Mouse (Mus musculus) forebrain, embryonic 15.5 days (tissue): Measurements from ENCODE around the gene C530008M17Rik. TPM values are rescaled to one million over a fixed set of nuclear protein-coding genes. Genes with fewer than 3 reads are reported as not detected.

Experiments used
- ATAC-seq: fragments of 200-750 bp; cut with Nextera tagmentation; replicated peaks from 2 replicates; pipeline ENCODE4 v1.8.0; 2017; ENCODE audit warnings: mild to moderate bottlenecking, moderate TSS enrichment, moderate library complexity
- H3K27ac ChIP-seq: fragments of 300-500 bp; sonication (generic); replicated peaks from 2 replicates; pipeline ENCODE4 v1.5.1; 2015; ENCODE audit warnings: mild to moderate bottlenecking, inconsistent platforms
- H3K27me3 ChIP-seq: fragments of 300-500 bp; sonication (generic); 2 replicates; pipeline ENCODE4 v1.6.1; 2015; ENCODE audit warnings: inconsistent platforms
- H3K36me3 ChIP-seq: fragments of 300-500 bp; sonication (generic); 2 replicates; pipeline ENCODE4 v1.6.1; 2015; ENCODE audit warnings: mild to moderate bottlenecking, inconsistent platforms
- H3K4me1 ChIP-seq: fragments of 300-500 bp; sonication (generic); 2 replicates; pipeline ENCODE4 v1.6.1; 2015; ENCODE audit warnings: inconsistent platforms
- H3K4me2 ChIP-seq: fragments of 300-500 bp; sonication (generic); replicated peaks from 2 replicates; pipeline ENCODE4 v1.6.1; 2015; ENCODE audit warnings: mild to moderate bottlenecking, inconsistent platforms
- H3K4me3 ChIP-seq: fragments of 300-500 bp; sonication (generic); 2 replicates; pipeline ENCODE4 v1.5.1; 2015; ENCODE audit warnings: mild to moderate bottlenecking, inconsistent platforms
- H3K9ac ChIP-seq: fragments of 300-500 bp; sonication (generic); replicated peaks from 2 replicates; pipeline ENCODE4 v1.6.1; 2015; ENCODE audit warnings: mild to moderate bottlenecking, inconsistent platforms
- H3K9me3 ChIP-seq: fragments of 300-500 bp; sonication (generic); 2 replicates; pipeline ENCODE4 v1.6.1; 2016; ENCODE audit warnings: inconsistent platforms
- WGBS: fragments of 180-500 bp; shearing (Covaris S2); methylation state at CpG from one replicate; pipeline ENCODE4 v1.1.7; 2015; ENCODE audit warnings: mixed read lengths; 5-methylcytosine and 5-hydroxymethylcytosine counted together
- polyA plus RNA-seq: library from polyadenylated mRNA; unstranded; fragments of >200 nt; fragmentation: Nextera tagmentation; extraction: Ambion mirVana; gene quantifications from 2 replicates; pipeline ENCODE4 v1.2.1, GENCODE M21; 2015

The C530008M17Rik gene
- polyA plus RNA-seq, 1 experiment from 2014 or later = 84.9 TPM

- Histone ChIP-seq H3K4me1 (peaks cover 18% of the 10 kb centered on the region), H3K36me3 (no peaks in the 10 kb centered on the region), H3K9me3 (no peaks in the 10 kb centered on the region), H3K4me2 (no peak overlapping the region), H3K27ac (no peak overlapping the region), H3K9ac (no peak overlapping the region), H3K4me3 (no peak overlapping the region), H3K27me3 (no peaks in the 10 kb centered on the region)
- no peak for ATAC-seq
- WGBS = 64% methylated on average over 5 of the region's 5 CpGs
Observed at GRCm38 (mm10) chr5:76668118-76668517, 11.8 kb downstream of the C530008M17Rik start.

GRCm38 (mm10) chr5:76668547-76668946 lies 12.2 kb downstream of the C530008M17Rik start:
- 79% methylated on average over 5 of the region's 5 CpGs for WGBS
- no peak for ATAC-seq
- H3K27ac ChIP-seq = no peak overlapping the region

GRCm38 (mm10) chr5:76670183-76670582 lies 13.9 kb downstream of the C530008M17Rik start:
- Histone ChIP-seq H3K4me1 (peaks cover 12% of the 10 kb centered on the region), H3K27ac (peak overlapping the region; percentile 35; the same call in 1 of the 2 replicates), H3K4me2 (no peak overlapping the region), H3K27me3 (no peaks in the 10 kb centered on the region), H3K9ac (no peak overlapping the region), H3K4me3 (no peak overlapping the region), H3K36me3 (no peaks in the 10 kb centered on the region), H3K9me3 (no peaks in the 10 kb centered on the region)
- ATAC-seq = peak; percentile 51; the same call in 1 of the 2 replicates
- 79% methylated on average over 10 of the region's 10 CpGs for WGBS

More at GRCm38 (mm10) chr5:76668547-76668946, 12.2 kb downstream of the C530008M17Rik start:
- H3K4me1 ChIP-seq = peaks cover 18% of the 10 kb centered on the region
- no peaks in the 10 kb centered on the region for H3K36me3 ChIP-seq
- H3K9ac ChIP-seq = no peak overlapping the region
- no peak overlapping the region for H3K4me3 ChIP-seq
- H3K4me2 ChIP-seq = no peak overlapping the region
- H3K9me3 ChIP-seq = no peaks in the 10 kb centered on the region
- H3K27me3 ChIP-seq = no peaks in the 10 kb centered on the region

- H3K27me3 ChIP-seq = no peaks in the 10 kb centered on the region
- H3K36me3 ChIP-seq = 0 out of 2 replicates have a peak, but pooled peaks cover 2% of the 10 kb centered on the region
- ATAC-seq = no peak
- no peaks in the 10 kb centered on the region for H3K9me3 ChIP-seq
- H3K4me1 ChIP-seq = no peaks in the 10 kb centered on the region
- H3K9ac ChIP-seq = no peak overlapping the region
- H3K27ac ChIP-seq = no peak overlapping the region
- H3K4me3 ChIP-seq = no peak overlapping the region
- WGBS = 94% methylated on average over 5 of the region's 5 CpGs
- H3K4me2 ChIP-seq = no peak overlapping the region
Observed at GRCm38 (mm10) chr5:76674022-76674653, 17.8 kb downstream of the C530008M17Rik start.

- H3K9ac ChIP-seq = no peak overlapping the region
- no peak overlapping the region for H3K4me3 ChIP-seq
- 90% methylated on average over 4 of the region's 4 CpGs for whole genome bisulfite sequencing
- no peaks in the 10 kb centered on the region for H3K9me3 ChIP-seq
- H3K36me3 ChIP-seq = 0 out of 2 replicates have a peak, but pooled peaks cover 2% of the 10 kb centered on the region
- H3K4me1 ChIP-seq = no peaks in the 10 kb centered on the region
- no peak overlapping the region for H3K4me2 ChIP-seq
- no peak for ATAC-seq
- no peaks in the 10 kb centered on the region for H3K27me3 ChIP-seq
- H3K27ac ChIP-seq = no peak overlapping the region
Observed at GRCm38 (mm10) chr5:76675369-76675768, 19.1 kb downstream of the C530008M17Rik start.

GRCm38 (mm10) chr5:76680959-76681358 lies 24.6 kb downstream of the C530008M17Rik start:
- Histone ChIP-seq H3K4me2 (no peak overlapping the region), H3K36me3 (0 out of 2 replicates have a peak, but pooled peaks cover 2% of the 10 kb centered on the region), H3K4me3 (no peak overlapping the region), H3K9ac (no peak overlapping the region), H3K27ac (no peak overlapping the region), H3K27me3 (no peaks in the 10 kb centered on the region), H3K4me1 (peaks cover 17% of the 10 kb centered on the region), H3K9me3 (peaks cover 3% of the 10 kb centered on the region; the same call in 1 of the 2 replicates)
- WGBS = 81% methylated on average over 3 of the region's 3 CpGs
- no peak for ATAC-seq

GRCm38 (mm10) chr5:76681895-76682656 lies 25.8 kb downstream of the C530008M17Rik start:
- 0 out of 2 replicates have a peak, but pooled peaks have one; percentile 47 for ATAC-seq
- Histone ChIP-seq H3K27ac (0 out of 2 replicates have a peak overlapping the region, but pooled peaks have one; percentile 1), H3K9me3 (peaks cover 3% of the 10 kb centered on the region; the same call in 1 of the 2 replicates), H3K4me3 (no peak overlapping the region), H3K4me1 (peaks cover 17% of the 10 kb centered on the region), H3K36me3 (0 out of 2 replicates have a peak, but pooled peaks cover 2% of the 10 kb centered on the region), H3K4me2 (no peak overlapping the region), H3K27me3 (no peaks in the 10 kb centered on the region), H3K9ac (no peak overlapping the region)
- 68% methylated on average over 4 of the region's 4 CpGs for WGBS

GRCm38 (mm10) chr5:76683455-76683854 lies 27.1 kb downstream of the C530008M17Rik start:
- 59% methylated on average over 5 of the region's 5 CpGs for WGBS
- no peak overlapping the region for H3K4me2 ChIP-seq

GRCm38 (mm10) chr5:76684658-76685605 lies 28.6 kb downstream of the C530008M17Rik start:
- Histone ChIP-seq H3K4me2 (no peak overlapping the region), H3K4me1 (peaks cover 17% of the 10 kb centered on the region), H3K27ac (no peak overlapping the region), H3K9ac (no peak overlapping the region), H3K9me3 (peaks cover 3% of the 10 kb centered on the region; the same call in 1 of the 2 replicates), H3K4me3 (no peak overlapping the region), H3K36me3 (peaks cover 7% of the 10 kb centered on the region; the same call in 1 of the 2 replicates), H3K27me3 (no peaks in the 10 kb centered on the region)
- 93% methylated on average over 15 of the region's 15 CpGs for WGBS
- ATAC-seq = no peak

More at GRCm38 (mm10) chr5:76683455-76683854, 27.1 kb downstream of the C530008M17Rik start:
- Histone ChIP-seq H3K4me3 (no peak overlapping the region), H3K9me3 (peaks cover 3% of the 10 kb centered on the region; the same call in 1 of the 2 replicates), H3K9ac (no peak overlapping the region), H3K27ac (peak overlapping the region; percentile 62), H3K27me3 (no peaks in the 10 kb centered on the region), H3K36me3 (peaks cover 7% of the 10 kb centered on the region; the same call in 1 of the 2 replicates), H3K4me1 (peaks cover 17% of the 10 kb centered on the region)
- no peak for ATAC-seq

GRCm38 (mm10) chr5:76687961-76688600 lies 31.8 kb downstream of the C530008M17Rik start:
- H3K27me3 ChIP-seq = no peaks in the 10 kb centered on the region
- H3K4me3 ChIP-seq = no peak overlapping the region
- no peak overlapping the region for H3K27ac ChIP-seq
- H3K4me2 ChIP-seq = no peak overlapping the region
- H3K9ac ChIP-seq = no peak overlapping the region
- no peak for ATAC-seq
- H3K4me1 ChIP-seq = peaks cover 8% of the 10 kb centered on the region
- H3K9me3 ChIP-seq = no peaks in the 10 kb centered on the region
- peaks cover 7% of the 10 kb centered on the region; the same call in 1 of the 2 replicates for H3K36me3 ChIP-seq
- 90% methylated on average over 10 of the region's 10 CpGs for WGBS

GRCm38 (mm10) chr5:76688643-76689042 lies 32.3 kb downstream of the C530008M17Rik start:
- Histone ChIP-seq H3K27ac (no peak overlapping the region), H3K4me3 (no peak overlapping the region), H3K27me3 (no peaks in the 10 kb centered on the region), H3K4me1 (peaks cover 2% of the 10 kb centered on the region), H3K9ac (no peak overlapping the region), H3K9me3 (no peaks in the 10 kb centered on the region), H3K4me2 (no peak overlapping the region), H3K36me3 (peaks cover 7% of the 10 kb centered on the region; the same call in 1 of the 2 replicates)
- 67% methylated on average over 6 of the region's 6 CpGs for WGBS
- no peak for ATAC-seq
